Mouse (Mus musculus) ES-E14 (cell line): Measurements from ENCODE around the gene Irf2bp2.

Source experiments
- CHD2 ChIP-seq: IDR thresholded peaks from 2 replicates; pipeline ENCODE4 v1.6.1; 2014; ENCODE audit warnings: mild to moderate bottlenecking, low read depth, low read length, inconsistent platforms
- HCFC1 ChIP-seq: IDR thresholded peaks from 2 replicates; pipeline ENCODE4 v1.6.1; 2012; ENCODE audit warnings: low read length, inconsistent platforms, borderline replicate concordance; ENCODE audit not compliant: insufficient read depth
- MAFK ChIP-seq: IDR thresholded peaks from 2 replicates; pipeline ENCODE4 v1.6.1; 2014; ENCODE audit warnings: mild to moderate bottlenecking, low read depth, low read length, inconsistent platforms; ENCODE audit not compliant: insufficient read depth
- ZC3H11A ChIP-seq: IDR thresholded peaks from 2 replicates; pipeline ENCODE4 v1.6.1; 2012; ENCODE audit warnings: low read depth, mild to moderate bottlenecking, inconsistent platforms, low read length, borderline replicate concordance
- ZNF384 ChIP-seq: IDR thresholded peaks from 2 replicates; pipeline ENCODE4 v1.6.1; 2012; ENCODE audit warnings: low read depth, low read length, inconsistent platforms

GRCm38 (mm10) chr8:126601325-126601724 lies 7.5 kb upstream of the Irf2bp2 start:
- TF ChIP-seq HCFC1 (no peak), ZNF384 (no peak), MAFK (no peak), CHD2 (no peak), ZC3H11A (no peak)
